Mouse (Mus musculus) lung, postnatal 0 days (tissue): ENCODE results near the gene Resp18.

Experiments
- CTCF ChIP-seq: IDR thresholded peaks from 2 replicates; pipeline ENCODE4 v1.5.1; 2016; ENCODE audit warnings: antibody characterized with exemption, mild to moderate bottlenecking
- EP300 ChIP-seq: IDR thresholded peaks from 2 replicates; pipeline ENCODE4 v1.6.1; 2016; ENCODE audit warnings: antibody characterized with exemption, mild to moderate bottlenecking, control low read depth

- TF ChIP-seq CTCF = no peak
- TF ChIP-seq EP300 = no peak
Measured at GRCm38 (mm10) chr1:75291321-75291720, 13.1 kb upstream of the Resp18 start.
